Mouse (Mus musculus) neural tube, embryonic 11.5 days (tissue): ENCODE measurements around the gene Sqstm1. TPM values are rescaled to one million over a fixed set of nuclear protein-coding genes. Genes with fewer than 3 reads are reported as not detected.

Experiments
- ATAC-seq: fragments of 200-750 bp; cut with Nextera tagmentation; 2 replicates; pipeline ENCODE4 v1.8.0; 2017; ENCODE audit warnings: moderate number of reproducible peaks, mild to moderate bottlenecking, moderate TSS enrichment, moderate library complexity; ENCODE audit not compliant: insufficient read depth, low FRiP score, low TSS enrichment
- DNase-seq: peaks from one replicate; pipeline ENCODE4 v3.0.0-alpha.2; 2015; ENCODE audit warnings: low spot score
- H3K27ac ChIP-seq: fragments of 300-500 bp; sonication (generic); 2 replicates; pipeline ENCODE4 v1.5.1; 2014; ENCODE audit warnings: low read depth, mild to moderate bottlenecking, low read length
- H3K27me3 ChIP-seq: fragments of 300-500 bp; sonication (generic); 2 replicates; pipeline ENCODE4 v1.6.1; 2014; ENCODE audit warnings: mild to moderate bottlenecking, low read length, mixed read lengths; ENCODE audit not compliant: control insufficient read depth, insufficient read depth
- H3K36me3 ChIP-seq: fragments of 300-500 bp; sonication (generic); 2 replicates; pipeline ENCODE4 v1.6.1; 2014; ENCODE audit warnings: mild to moderate bottlenecking, low read length, moderate library complexity, mixed read lengths; ENCODE audit not compliant: control insufficient read depth, insufficient read depth
- H3K4me1 ChIP-seq: fragments of 300-500 bp; sonication (generic); 2 replicates; pipeline ENCODE4 v1.6.1; 2014; ENCODE audit warnings: low read length, mixed read lengths; ENCODE audit not compliant: control insufficient read depth, insufficient read depth
- H3K4me2 ChIP-seq: fragments of 300-500 bp; sonication (generic); 2 replicates; pipeline ENCODE4 v1.6.1; 2014; ENCODE audit warnings: low read depth, mild to moderate bottlenecking, moderate library complexity
- H3K4me3 ChIP-seq: fragments of 300-500 bp; sonication (generic); 2 replicates; pipeline ENCODE4 v1.5.1; 2014; ENCODE audit warnings: low read depth, low read length
- H3K9ac ChIP-seq: fragments of 300-500 bp; sonication (generic); 2 replicates; pipeline ENCODE4 v1.6.1; 2014; ENCODE audit warnings: mild to moderate bottlenecking, low read length
- H3K9me3 ChIP-seq: fragments of 300-500 bp; sonication (generic); 2 replicates; pipeline ENCODE4 v1.6.1; 2016; ENCODE audit warnings: low read length; ENCODE audit not compliant: control insufficient read depth
- WGBS: fragments of 180-500 bp; shearing (Covaris S2); extraction: QIAGEN DNeasy Blood & Tissue Kit; methylation state at CpG from one replicate; pipeline ENCODE4 v1.1.7; 2014; 5-methylcytosine and 5-hydroxymethylcytosine counted together
- polyA plus RNA-seq: library from polyadenylated mRNA; unstranded; fragments of >200 nt; fragmentation: Nextera tagmentation; extraction: Ambion mirVana; gene quantifications from 2 replicates; pipeline ENCODE4 v1.2.1, GENCODE M21; 2014

Gene Sqstm1
- polyA plus RNA-seq = 185 and 210 TPM in 2 replicates

DNA sequence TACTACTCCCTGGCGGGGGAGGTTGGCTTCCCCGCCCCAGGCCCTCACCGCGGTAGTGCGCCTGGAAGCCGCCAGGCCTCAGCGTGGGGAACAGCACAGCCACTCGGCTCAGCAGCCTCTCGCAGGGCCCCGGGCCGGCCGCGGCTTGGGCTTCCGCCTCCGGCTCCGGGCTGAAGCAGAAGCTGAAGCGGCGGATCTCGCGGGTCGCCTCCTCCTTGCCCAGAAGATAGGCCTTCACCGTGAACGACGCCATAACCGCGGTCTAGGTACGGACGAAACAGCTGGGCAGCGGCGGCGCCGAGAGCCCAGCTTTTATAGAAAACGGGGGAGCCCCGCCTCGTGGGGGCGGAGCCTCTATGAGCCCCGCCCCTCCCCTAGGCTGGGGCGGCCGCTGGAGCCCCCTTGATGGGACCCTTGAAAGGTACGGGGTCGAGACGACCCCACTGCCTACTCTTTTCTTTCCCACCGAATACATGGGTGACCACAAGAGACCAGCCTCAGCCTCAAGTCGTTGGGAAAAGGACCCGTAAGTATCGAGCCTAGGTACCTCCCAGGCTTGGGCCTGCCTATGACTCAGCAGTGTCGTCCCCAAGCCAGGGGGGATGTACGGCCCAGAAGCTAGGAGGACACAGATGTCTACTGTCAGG, at the start of gene Sqstm1, which contains the start of gene Mgat4b:
TSS of gene Sqstm1 (minus strand) at position 323 of the 647 bp plus-strand sequence.
TSS of gene Mgat4b (plus strand) at position 386 of the 647 bp plus-strand sequence.
- ATAC-seq = peak; percentile 77
- WGBS = under 1% methylated on average over 44 of the region's 48 CpGs
- Histone ChIP-seq H3K27ac (peak within 1 kb of the TSS; percentile 92), H3K4me1 (peaks cover 2% of the 10 kb centered on the region; the same call in 1 of the 2 replicates), H3K4me3 (peak within 1 kb of the TSS; percentile 83), H3K4me2 (peak within 1 kb of the TSS; percentile 61), H3K36me3 (peaks cover 11% of the 10 kb centered on the region), H3K9ac (peak within 1 kb of the TSS; percentile 91), H3K27me3 (no peaks in the 10 kb centered on the region), H3K9me3 (no peaks in the 10 kb centered on the region)
- DNase-seq = peak; percentile 86

DNA sequence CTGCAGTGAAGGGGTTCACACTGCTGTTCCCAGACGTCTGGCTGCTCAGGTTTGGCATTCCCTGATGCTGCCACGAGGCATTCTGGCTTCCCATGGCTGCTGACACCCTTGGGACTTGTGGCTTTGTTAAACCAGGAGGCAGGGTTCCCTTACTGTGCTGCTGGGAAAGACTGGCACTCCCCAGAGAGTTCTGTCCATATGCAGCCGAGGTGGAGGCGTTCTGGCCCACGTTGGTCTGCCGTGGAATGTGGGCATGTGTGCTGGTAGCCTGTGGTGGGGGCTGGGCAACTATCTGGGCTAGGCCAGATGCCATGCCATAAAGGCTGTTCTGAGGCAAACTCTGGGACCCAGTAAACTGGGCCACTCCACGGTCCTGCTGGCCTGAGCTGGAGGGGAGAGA, 47.7 kb upstream of the Sqstm1 start:
- Histone ChIP-seq H3K4me2 (no peak overlapping the region), H3K27ac (no peak overlapping the region), H3K4me3 (no peak overlapping the region), H3K4me1 (no peaks in the 10 kb centered on the region), H3K36me3 (peaks cover 36% of the 10 kb centered on the region), H3K27me3 (no peaks in the 10 kb centered on the region), H3K9ac (no peak overlapping the region), H3K9me3 (no peaks in the 10 kb centered on the region)
- WGBS = 97% methylated on average over 7 of the region's 7 CpGs
- ATAC-seq (no peak), DNase-seq (no peak)

DNA sequence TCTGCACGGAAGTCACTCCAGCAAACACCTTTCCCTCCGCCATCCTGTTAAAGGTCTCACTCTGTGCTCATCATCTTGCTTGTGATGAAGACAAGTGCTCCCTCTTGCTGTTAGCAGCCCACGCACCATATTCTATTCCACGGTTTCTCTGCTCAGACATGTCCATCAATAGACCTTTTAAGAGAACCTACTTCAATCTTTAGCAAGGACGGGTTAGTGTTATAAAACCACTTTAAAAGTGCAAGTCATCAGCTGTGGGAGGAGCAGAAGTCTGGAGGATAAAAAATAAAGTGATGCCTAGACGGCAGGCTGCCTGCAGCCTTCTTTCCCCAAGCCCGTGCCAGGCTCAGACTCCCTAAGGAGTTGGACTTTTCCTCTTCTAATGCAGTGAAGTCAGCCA, 46.0 kb upstream of the Sqstm1 start:
- WGBS = 85% methylated on average over 7 of the region's 7 CpGs
- ATAC-seq (no peak), DNase-seq (no peak)
- H3K9ac ChIP-seq = no peak overlapping the region; the same call in 1 of the 2 replicates
- H3K4me2 ChIP-seq = no peak overlapping the region
- no peaks in the 10 kb centered on the region for H3K9me3 ChIP-seq
- H3K36me3 ChIP-seq = peaks cover 23% of the 10 kb centered on the region
- no peaks in the 10 kb centered on the region for H3K27me3 ChIP-seq
- H3K4me3 ChIP-seq = no peak overlapping the region
- no peak overlapping the region for H3K27ac ChIP-seq
- H3K4me1 ChIP-seq = no peaks in the 10 kb centered on the region

DNA sequence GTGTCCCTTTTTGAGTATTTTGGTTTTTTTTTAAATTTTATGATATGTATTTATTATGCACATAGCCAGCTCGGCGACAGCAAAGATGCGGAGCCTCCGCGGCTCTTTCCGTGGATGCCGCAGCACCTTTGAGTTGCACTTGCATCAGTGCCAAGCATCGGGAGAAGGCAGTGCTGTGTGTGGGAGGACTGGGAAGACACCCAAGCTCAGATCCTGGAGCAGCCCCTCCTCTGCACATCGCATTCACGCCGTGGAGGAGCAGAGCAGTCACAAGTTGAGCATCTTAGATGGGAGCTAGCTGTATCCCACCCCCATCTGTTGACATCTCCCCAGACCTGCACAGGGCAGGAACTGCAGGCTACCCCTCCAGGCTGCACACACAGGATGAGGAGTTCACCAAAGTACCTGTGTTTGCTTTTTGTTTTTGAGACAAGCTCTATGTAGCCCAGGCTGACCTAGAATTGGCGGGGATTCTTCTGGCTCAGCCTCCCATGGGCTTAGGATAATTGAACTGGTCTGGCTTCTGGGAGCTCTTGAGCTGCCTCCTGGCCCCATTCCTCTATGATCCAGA, 43.5 kb upstream of the Sqstm1 start:
- no peaks in the 10 kb centered on the region for H3K27me3 ChIP-seq
- no peaks in the 10 kb centered on the region for H3K9me3 ChIP-seq
- no peak for DNase-seq
- H3K4me3 ChIP-seq = no peak overlapping the region
- 84% methylated on average over 12 of the region's 12 CpGs for WGBS
- H3K9ac ChIP-seq = no peak overlapping the region
- H3K4me1 ChIP-seq = no peaks in the 10 kb centered on the region
- H3K36me3 ChIP-seq = peaks cover 15% of the 10 kb centered on the region
- H3K27ac ChIP-seq = no peak overlapping the region
- ATAC-seq = no peak
- H3K4me2 ChIP-seq = no peak overlapping the region

DNA sequence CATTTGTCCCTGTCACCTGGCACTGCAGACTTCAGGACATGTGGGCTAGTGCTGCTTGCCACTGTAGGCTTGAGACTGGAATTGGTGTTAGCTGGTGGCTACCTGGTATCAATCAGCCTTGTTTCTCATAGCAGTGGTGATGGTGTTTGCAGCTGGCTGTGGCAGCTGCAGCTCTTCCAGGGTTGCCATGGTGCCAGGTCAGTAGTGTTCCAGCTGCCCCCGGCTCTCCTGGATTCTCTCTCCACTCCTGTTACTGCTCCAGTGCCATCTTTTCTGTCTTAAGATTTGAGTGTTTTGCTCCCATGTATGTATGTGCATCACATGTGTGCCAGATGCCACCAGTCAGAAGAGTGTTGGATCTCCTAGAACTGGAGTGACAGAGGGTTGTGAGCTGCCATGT, 42.8 kb upstream of the Sqstm1 start:
- H3K4me3 ChIP-seq = no peak overlapping the region
- ATAC-seq (no peak), DNase-seq (no peak)
- H3K27ac ChIP-seq = no peak overlapping the region
- H3K9ac ChIP-seq = no peak overlapping the region
- H3K27me3 ChIP-seq = no peaks in the 10 kb centered on the region
- WGBS = 55% methylated on average over 1 of the region's 1 CpGs
- H3K4me2 ChIP-seq = no peak overlapping the region
- no peaks in the 10 kb centered on the region for H3K4me1 ChIP-seq
- no peaks in the 10 kb centered on the region for H3K9me3 ChIP-seq
- H3K36me3 ChIP-seq = peaks cover 14% of the 10 kb centered on the region

DNA sequence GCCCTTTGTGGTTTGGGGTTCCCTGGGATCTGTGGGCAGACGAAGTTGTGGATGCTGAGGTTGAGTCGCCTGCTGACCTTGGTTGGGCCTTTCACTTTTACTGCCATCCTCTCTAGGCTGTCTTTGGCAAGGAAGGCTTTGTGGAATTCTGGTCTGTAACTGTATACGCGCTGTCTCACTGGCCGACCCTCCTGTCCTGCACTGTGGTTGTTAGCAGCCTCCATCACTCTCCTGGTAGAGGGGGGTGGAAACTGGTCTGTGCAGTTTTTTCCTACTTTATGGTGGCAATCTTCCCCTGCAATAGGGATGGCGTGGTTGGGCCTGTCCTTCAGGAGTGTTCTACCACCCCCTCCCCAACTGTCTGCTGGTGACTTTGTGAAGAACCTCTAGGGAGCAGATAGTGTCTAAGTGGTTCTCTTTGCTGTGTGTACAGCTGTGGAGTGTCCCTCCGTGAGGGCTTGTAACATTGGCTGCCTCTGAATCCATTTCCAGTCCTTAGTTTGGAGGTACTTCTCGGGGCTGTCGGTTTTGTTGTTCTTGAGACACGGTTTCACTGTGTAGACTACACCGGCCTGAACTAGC, 42.1 kb upstream of the Sqstm1 start:
- Histone ChIP-seq H3K27ac (no peak overlapping the region), H3K27me3 (no peaks in the 10 kb centered on the region), H3K4me1 (no peaks in the 10 kb centered on the region), H3K9ac (no peak overlapping the region), H3K4me3 (no peak overlapping the region), H3K4me2 (no peak overlapping the region), H3K36me3 (peaks cover 8% of the 10 kb centered on the region), H3K9me3 (no peaks in the 10 kb centered on the region)
- no peak for DNase-seq
- no peak for ATAC-seq
- 65% methylated on average over 11 of the region's 11 CpGs for WGBS

DNA sequence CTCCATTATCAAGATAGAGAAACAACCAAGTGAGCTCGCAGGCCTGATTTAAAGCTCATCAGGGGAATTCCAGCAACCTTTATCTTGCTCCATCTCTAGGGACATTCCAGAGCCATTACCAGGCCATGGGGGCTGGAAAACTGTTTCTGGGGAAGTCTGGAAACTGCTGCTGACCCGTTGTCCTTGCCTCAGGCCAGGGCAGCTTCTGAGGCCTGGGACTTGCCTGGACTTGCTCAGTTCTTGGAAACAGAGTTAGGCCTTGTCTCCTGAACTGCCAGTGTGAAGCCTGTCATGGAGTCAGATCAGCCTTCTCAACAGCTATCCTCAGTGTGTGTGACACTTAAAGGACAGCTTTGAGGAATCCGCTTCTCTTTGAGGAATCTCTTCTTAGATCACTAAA, 41.5 kb upstream of the Sqstm1 start:
- H3K4me1 ChIP-seq = no peaks in the 10 kb centered on the region
- H3K27me3 ChIP-seq = no peaks in the 10 kb centered on the region
- H3K4me3 ChIP-seq = no peak overlapping the region
- DNase-seq (no peak), ATAC-seq (no peak)
- H3K4me2 ChIP-seq = no peak overlapping the region
- no peak overlapping the region for H3K27ac ChIP-seq
- H3K9ac ChIP-seq = no peak overlapping the region
- H3K9me3 ChIP-seq = no peaks in the 10 kb centered on the region
- peaks cover 5% of the 10 kb centered on the region for H3K36me3 ChIP-seq
- WGBS = 47% methylated on average over 3 of the region's 3 CpGs

DNA sequence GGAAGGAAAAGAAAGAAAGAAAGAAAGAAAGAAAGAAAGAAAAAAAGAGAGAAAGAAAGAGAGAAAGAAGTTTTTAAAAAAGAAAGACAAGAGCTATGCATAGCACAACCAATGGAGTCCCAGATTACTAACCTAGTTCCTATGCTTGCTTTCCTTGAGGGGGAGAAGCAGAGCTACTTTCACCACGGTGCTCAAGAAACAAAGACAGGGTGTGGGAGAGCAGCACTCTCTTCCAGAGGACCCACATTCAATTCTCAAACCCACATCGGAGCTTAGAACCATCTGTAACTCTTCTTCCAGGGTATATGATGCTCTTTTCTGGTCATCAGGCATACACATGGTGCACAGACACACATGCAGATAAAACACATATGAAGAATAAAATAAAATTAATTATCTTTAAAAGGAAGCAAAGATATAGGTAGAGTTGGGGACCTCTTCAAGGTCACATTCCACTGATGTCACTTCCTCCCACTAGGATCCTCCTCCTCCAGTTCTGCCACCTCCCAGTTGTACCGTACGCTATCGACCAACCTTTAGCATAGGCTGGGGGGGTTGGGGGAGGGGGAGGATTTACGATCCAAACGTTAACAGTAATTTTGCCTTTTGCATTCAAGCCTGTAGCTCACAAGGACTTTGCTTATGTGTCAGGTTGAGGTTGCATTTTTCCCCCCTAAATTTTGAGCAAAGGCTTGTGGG, 38.0 kb upstream of the Sqstm1 start:
- WGBS = 80% methylated on average over 7 of the region's 7 CpGs
- H3K27ac ChIP-seq = no peak overlapping the region
- H3K27me3 ChIP-seq = no peaks in the 10 kb centered on the region
- no peak overlapping the region for H3K4me3 ChIP-seq
- no peak overlapping the region for H3K9ac ChIP-seq
- no peaks in the 10 kb centered on the region for H3K4me1 ChIP-seq
- ATAC-seq (no peak), DNase-seq (no peak)
- no peaks in the 10 kb centered on the region for H3K9me3 ChIP-seq
- H3K36me3 ChIP-seq = no peaks in the 10 kb centered on the region
- no peak overlapping the region for H3K4me2 ChIP-seq
